Mouse (Mus musculus) CH12.LX (cell line): ENCODE results near the gene Ccdc148. TPM values are rescaled to one million over a fixed set of nuclear protein-coding genes. Genes with fewer than 3 reads are reported as not detected.

Experiments
- DNase-seq: peaks from one replicate; pipeline ENCODE4 v3.0.0-alpha.2; 2013; ENCODE audit errors: extremely low read depth
- H3K27ac ChIP-seq: 2 replicates; pipeline ENCODE4 v1.5.1; 2012; ENCODE audit warnings: low read depth, mild to moderate bottlenecking, control low read depth, moderate library complexity; ENCODE audit not compliant: insufficient read depth
- H3K27me3 ChIP-seq: replicated peaks from 2 replicates; pipeline ENCODE3; 2012; ENCODE audit warnings: inconsistent platforms
- H3K36me3 ChIP-seq, 2 experiments: replicated peaks in 1 of 2; 2 replicates each; pipeline versions ENCODE3 to v1.6.1; 2012; ENCODE audit warnings: inconsistent platforms in 1 of 2, low read length in 1 of 2, mild to moderate bottlenecking in 1 of 2, mixed read lengths in 1 of 2, moderate library complexity in 1 of 2; ENCODE audit not compliant: control insufficient read depth in 1 of 2, insufficient read depth in 1 of 2
- H3K4me1 ChIP-seq, 2 experiments: 2 replicates each; pipeline ENCODE4 v1.6.1; 2012; ENCODE audit warnings: inconsistent platforms in 1 of 2, moderate library complexity in 1 of 2; ENCODE audit not compliant: insufficient read depth in 2 of 2, control insufficient read depth in 1 of 2
- H3K4me2 ChIP-seq: 2 replicates; pipeline ENCODE4 v1.6.1; 2012; ENCODE audit warnings: low read depth, mild to moderate bottlenecking, control low read depth; ENCODE audit not compliant: poor library complexity, insufficient read depth, severe bottlenecking
- H3K4me3 ChIP-seq, 3 experiments: fragments of 150-350 bp in 1 of 3; sonication (generic) in 1 of 3; replicated peaks in 1 of 3; 2 replicates each; pipeline versions ENCODE3 to v1.5.1; 2011 to 2012; ENCODE audit warnings: low read depth in 2 of 3, low read length in 2 of 3, mild to moderate bottlenecking in 2 of 3, moderate library complexity in 2 of 3, control low read depth in 1 of 3, improper control_type of control experiment in 1 of 3, inconsistent platforms in 1 of 3, mixed read lengths in 1 of 3; ENCODE audit not compliant: poor library complexity in 1 of 3
- H3K79me2 ChIP-seq: replicated peaks from 2 replicates; pipeline ENCODE4 v1.6.1; 2012; ENCODE audit warnings: mild to moderate bottlenecking, moderate library complexity; ENCODE audit not compliant: control insufficient read depth, poor library complexity, insufficient read depth, severe bottlenecking; ENCODE audit errors: extremely low read depth
- H3K9ac ChIP-seq: 2 replicates; pipeline ENCODE4 v1.6.1; 2012; ENCODE audit warnings: low read depth, mild to moderate bottlenecking, control low read depth, moderate library complexity; ENCODE audit not compliant: insufficient read depth
- H3K9me3 ChIP-seq: replicated peaks from 2 replicates; pipeline ENCODE3; 2012; ENCODE audit warnings: low read length, inconsistent platforms, mixed read lengths
- BHLHE40 ChIP-seq: IDR thresholded peaks from 2 replicates; pipeline ENCODE4 v1.6.1; 2011; ENCODE audit warnings: mild to moderate bottlenecking, low read depth, low read length, improper control_type of control experiment
- CHD1 ChIP-seq: IDR thresholded peaks from 2 replicates; pipeline ENCODE4 v1.6.1; 2012; ENCODE audit warnings: low read depth, low read length, improper control_type of control experiment, inconsistent platforms
- E2F4 ChIP-seq: IDR thresholded peaks from 2 replicates; pipeline ENCODE4 v1.6.1; 2011; ENCODE audit warnings: low read depth, low read length, improper control_type of control experiment; ENCODE audit not compliant: insufficient replicate concordance
- ELF1 ChIP-seq: IDR thresholded peaks from 2 replicates; pipeline ENCODE4 v1.6.1; 2014; ENCODE audit warnings: low read depth, mild to moderate bottlenecking, inconsistent platforms, low read length, improper control_type of control experiment
- ETS1 ChIP-seq: conservative IDR thresholded peaks from 2 replicates; pipeline ENCODE4 v1.6.1; 2012; ENCODE audit warnings: low read depth, mild to moderate bottlenecking, inconsistent platforms, low read length, improper control_type of control experiment, moderate library complexity
- IRF4 ChIP-seq: IDR thresholded peaks from 2 replicates; pipeline ENCODE4 v1.6.1; 2014; ENCODE audit warnings: low read depth, mild to moderate bottlenecking, inconsistent platforms, low read length, improper control_type of control experiment
- JUN ChIP-seq: IDR thresholded peaks from 2 replicates; pipeline ENCODE4 v1.6.1; 2011; ENCODE audit warnings: low read depth, mild to moderate bottlenecking, low read length, improper control_type of control experiment, moderate library complexity; ENCODE audit not compliant: insufficient read depth
- MAFK ChIP-seq: IDR thresholded peaks from 2 replicates; pipeline ENCODE4 v1.6.1; 2011; ENCODE audit warnings: low read length, improper control_type of control experiment; ENCODE audit not compliant: insufficient replicate concordance
- MAZ ChIP-seq: IDR thresholded peaks from 2 replicates; pipeline ENCODE4 v1.6.1; 2012; ENCODE audit warnings: low read depth, mild to moderate bottlenecking, inconsistent platforms, low read length, improper control_type of control experiment, moderate library complexity
- MXI1 ChIP-seq: IDR thresholded peaks from 2 replicates; pipeline ENCODE4 v1.6.1; 2011; ENCODE audit warnings: mild to moderate bottlenecking, low read depth, low read length, improper control_type of control experiment
- MYC ChIP-seq: IDR thresholded peaks from 2 replicates; pipeline ENCODE4 v1.6.1; 2011; ENCODE audit warnings: low read depth, mild to moderate bottlenecking, improper control_type of control experiment, low read length
- NRF1 ChIP-seq: IDR thresholded peaks from 2 replicates; pipeline ENCODE4 v1.6.1; 2014; ENCODE audit warnings: low read depth, mild to moderate bottlenecking, inconsistent platforms, low read length, improper control_type of control experiment, moderate library complexity
- PAX5 ChIP-seq: IDR thresholded peaks from 2 replicates; pipeline ENCODE4 v1.6.1; 2012; ENCODE audit warnings: low read length, inconsistent platforms, mixed read lengths
- POLR2A ChIP-seq: IDR thresholded peaks from 2 replicates; pipeline ENCODE4 v1.6.1; 2011; ENCODE audit warnings: low read depth, mild to moderate bottlenecking, improper control_type of control experiment, low read length
- RAD21 ChIP-seq: IDR thresholded peaks from 2 replicates; pipeline ENCODE4 v1.6.1; 2011; ENCODE audit warnings: low read depth, mild to moderate bottlenecking, low read length, improper control_type of control experiment, moderate library complexity
- RCOR1 ChIP-seq: conservative IDR thresholded peaks from 2 replicates; pipeline ENCODE4 v1.6.1; 2012; ENCODE audit warnings: low read depth, mild to moderate bottlenecking, inconsistent platforms, low read length, improper control_type of control experiment
- SMC3 ChIP-seq: IDR thresholded peaks from 2 replicates; pipeline ENCODE4 v1.6.1; 2011; ENCODE audit warnings: low read depth, low read length, improper control_type of control experiment
- USF1 ChIP-seq: IDR thresholded peaks from 2 replicates; pipeline ENCODE4 v1.6.1; 2014; ENCODE audit warnings: low read depth, mild to moderate bottlenecking, inconsistent platforms, low read length, improper control_type of control experiment
- USF2 ChIP-seq: conservative IDR thresholded peaks from 2 replicates; pipeline ENCODE4 v1.6.1; 2011; ENCODE audit warnings: low read depth, low read length, improper control_type of control experiment
- ZC3H11A ChIP-seq: IDR thresholded peaks from 2 replicates; pipeline ENCODE4 v1.6.1; 2012; ENCODE audit warnings: low read depth, mild to moderate bottlenecking, inconsistent platforms, low read length, improper control_type of control experiment
- ZMIZ1 ChIP-seq: IDR thresholded peaks from 2 replicates; pipeline ENCODE4 v1.6.1; 2012; ENCODE audit warnings: low read depth, mild to moderate bottlenecking, inconsistent platforms, low read length, improper control_type of control experiment
- dilution Hi-C: fragments of 300-500 bp; cut with MboI; formaldehyde crosslinking; loops from 2 replicates; pipeline ENCODE4 v1.14.3; 2020; ENCODE audit warnings: low sequenced_read_pairs; ENCODE audit not compliant: extremely low pct_unique_long_range_greater_than_20kb, extremely low pct_ligation_motif_present
- in situ Hi-C: fragments of 300-500 bp; cut with MboI; formaldehyde crosslinking; loops from 3 replicates; pipeline ENCODE4 v1.14.3; 2019; ENCODE audit warnings: low sequenced_read_pairs, low pct_ligation_motif_present, low pct_unique_long_range_greater_than_20kb, mixed read lengths
- polyA plus RNA-seq: library from polyadenylated mRNA; unstranded; fragments of >175 nt; gene quantifications from 2 replicates; pipeline ENCODE4 v1.2.1, GENCODE M21; 2012; ENCODE audit warnings: low read depth; ENCODE audit not compliant: insufficient read length
- total RNA-seq, 2 experiments: library from RNA; depleted of rRNA; stranded (reverse); fragments of 300-350 nt in 1 of 2; fragments of >200 nt in 1 of 2; gene quantifications; 2 replicates each; pipeline ENCODE4 v1.2.3; 2012 to 2014

Gene Ccdc148
- total and polyA plus RNA-seq, 3 experiments, result not detected

DNA sequence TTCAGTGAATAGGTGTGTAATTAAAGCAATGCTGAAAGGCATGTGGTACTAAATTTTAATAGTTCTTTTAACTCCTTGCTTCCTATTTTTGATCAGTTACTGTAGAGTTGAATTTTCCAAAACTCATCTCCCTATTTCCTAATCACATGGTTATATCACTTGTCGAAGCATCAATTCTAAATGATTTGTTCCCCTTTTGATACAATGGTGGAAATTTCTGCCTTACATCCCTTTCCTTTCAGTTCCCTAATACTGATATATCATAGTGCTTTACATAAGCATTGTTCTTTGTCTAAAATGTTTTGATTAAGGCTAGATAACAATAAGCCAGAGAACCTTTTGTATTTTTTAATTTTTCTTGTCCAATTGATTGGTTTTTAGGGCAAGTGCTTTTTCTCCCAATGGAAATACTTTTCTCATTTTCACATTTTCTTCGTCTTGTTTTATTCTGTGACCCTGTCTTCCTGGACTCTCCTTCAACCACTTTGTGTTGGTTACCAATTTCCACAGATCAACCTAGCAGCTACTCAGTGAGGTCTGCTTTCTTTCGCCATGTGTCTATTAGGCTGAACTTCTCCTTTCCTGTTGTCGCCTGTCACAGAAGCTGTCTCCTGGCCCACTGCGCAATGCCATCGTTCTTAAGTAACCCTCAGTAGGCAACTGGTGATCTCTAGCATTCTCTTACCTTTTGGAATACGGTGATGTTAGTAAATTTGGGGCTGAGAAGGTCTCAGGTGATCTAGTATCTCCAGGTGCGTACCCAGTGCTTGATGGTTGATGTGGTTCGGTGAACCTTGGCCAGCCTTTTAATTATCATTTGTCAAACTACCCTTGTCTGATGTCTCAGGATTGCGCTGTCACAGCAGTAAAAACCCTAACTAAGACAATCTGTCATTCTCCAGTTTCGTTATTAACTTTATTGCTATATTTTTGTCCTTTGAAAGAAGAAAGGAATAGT lies 23.9 kb upstream of the Ccdc148 start:
- Histone ChIP-seq H3K4me2 (no peak overlapping the region), H3K4me1 (no peaks in the 10 kb centered on the region), H3K4me3 (no peak overlapping the region), H3K9ac (no peak overlapping the region), H3K27ac (no peak overlapping the region), H3K36me3 (no peaks in the 10 kb centered on the region), H3K27me3 (no peaks in the 10 kb centered on the region), H3K9me3 (peaks cover 63% of the 10 kb centered on the region), H3K79me2 (no peaks in the 10 kb centered on the region)
- dilution Hi-C loops, result no loop called here
- TF ChIP-seq NRF1 (no peak), USF2 (no peak), IRF4 (no peak), RCOR1 (no peak)
- DNase-seq, result no peak
- in situ Hi-C loops, result no loop called here

DNA sequence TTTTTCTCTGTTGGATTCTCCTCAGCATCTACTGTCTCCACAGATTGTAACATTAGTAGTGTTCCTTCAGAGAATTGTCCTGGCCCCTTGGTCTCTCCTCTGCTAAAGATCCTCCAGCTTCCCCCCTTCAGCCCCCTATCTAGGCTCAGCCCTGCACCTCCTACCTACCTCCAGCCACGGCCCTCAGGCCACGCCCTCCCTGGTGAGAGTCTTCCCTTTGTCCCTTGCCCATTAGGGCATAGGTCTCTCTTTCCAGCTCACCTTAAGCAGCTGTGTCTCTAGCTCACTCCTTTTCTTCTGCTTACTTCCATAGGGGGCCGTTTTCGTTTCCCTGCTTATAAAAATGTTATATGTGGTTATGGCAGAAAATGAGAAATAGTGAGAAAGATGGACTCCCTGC lies 23.1 kb upstream of the Ccdc148 start:
- no peak for DNase-seq
- Histone ChIP-seq H3K9me3 (peaks cover 66% of the 10 kb centered on the region), H3K36me3 (no peaks in the 10 kb centered on the region), H3K4me3 (no peak overlapping the region), H3K4me2 (no peak overlapping the region), H3K9ac (no peak overlapping the region), H3K4me1 (no peaks in the 10 kb centered on the region), H3K27me3 (no peaks in the 10 kb centered on the region), H3K79me2 (no peaks in the 10 kb centered on the region), H3K27ac (no peak overlapping the region)
- in situ Hi-C loops, result no loop called here
- no peak for TF ChIP-seq E2F4
- no peak for TF ChIP-seq RAD21
- no peak for TF ChIP-seq PAX5
- no peak for TF ChIP-seq ZC3H11A
- no peak for TF ChIP-seq CHD1
- no peak for TF ChIP-seq MYC
- TF ChIP-seq USF1, result no peak
- no peak for TF ChIP-seq USF2
- no peak for TF ChIP-seq ETS1
- no peak for TF ChIP-seq JUN
- TF ChIP-seq POLR2A, result no peak
- TF ChIP-seq SMC3, result no peak
- TF ChIP-seq MAZ, result no peak
- no peak for TF ChIP-seq MAFK
- TF ChIP-seq ZMIZ1, result no peak
- TF ChIP-seq ELF1, result no peak
- TF ChIP-seq BHLHE40, result no peak
- no peak for TF ChIP-seq MXI1
- dilution Hi-C loops, result no loop called here
